Mouse (Mus musculus) hindbrain, embryonic 15.5 days (tissue): Measurements from ENCODE around the gene Gm11437. TPM values are rescaled to one million over a fixed set of nuclear protein-coding genes. Genes with fewer than 3 reads are reported as not detected.

Experiments
- ATAC-seq: fragments of 200-750 bp; cut with Nextera tagmentation; 2 replicates; pipeline ENCODE4 v1.8.0; 2017; ENCODE audit warnings: low read depth, moderate number of reproducible peaks, moderate TSS enrichment; ENCODE audit not compliant: low FRiP score
- H3K27ac ChIP-seq: fragments of 300-500 bp; sonication (generic); replicated peaks from 2 replicates; pipeline ENCODE4 v1.5.1; 2015; ENCODE audit warnings: mild to moderate bottlenecking, inconsistent platforms
- H3K27me3 ChIP-seq: fragments of 300-500 bp; sonication (generic); 2 replicates; pipeline ENCODE4 v1.6.1; 2015; ENCODE audit warnings: control low read depth, inconsistent platforms
- H3K36me3 ChIP-seq: fragments of 300-500 bp; sonication (generic); 2 replicates; pipeline ENCODE4 v1.6.1; 2015; ENCODE audit warnings: control low read depth, inconsistent platforms
- H3K4me1 ChIP-seq: fragments of 300-500 bp; sonication (generic); replicated peaks from 2 replicates; pipeline ENCODE4 v1.6.1; 2015; ENCODE audit warnings: control low read depth, inconsistent platforms
- H3K4me2 ChIP-seq: fragments of 300-500 bp; sonication (generic); 2 replicates; pipeline ENCODE4 v1.6.1; 2015; ENCODE audit warnings: moderate library complexity, mild to moderate bottlenecking, inconsistent platforms
- H3K4me3 ChIP-seq: fragments of 300-500 bp; sonication (generic); 2 replicates; pipeline ENCODE4 v1.5.1; 2015; ENCODE audit warnings: mild to moderate bottlenecking, inconsistent platforms
- H3K9ac ChIP-seq: fragments of 300-500 bp; sonication (generic); 2 replicates; pipeline ENCODE4 v1.6.1; 2015; ENCODE audit warnings: inconsistent platforms
- H3K9me3 ChIP-seq: fragments of 300-500 bp; sonication (generic); 2 replicates; pipeline ENCODE4 v1.6.1; 2016; ENCODE audit warnings: control low read depth, inconsistent platforms
- polyA plus RNA-seq: library from polyadenylated mRNA; unstranded; fragments of >200 nt; fragmentation: Nextera tagmentation; extraction: Ambion mirVana; gene quantifications from 2 replicates; pipeline ENCODE4 v1.2.1, GENCODE M21; 2015

Gm11437 gene
- polyA plus RNA-seq, 1 experiment from 2014 or later = 0.12 TPM

DNA sequence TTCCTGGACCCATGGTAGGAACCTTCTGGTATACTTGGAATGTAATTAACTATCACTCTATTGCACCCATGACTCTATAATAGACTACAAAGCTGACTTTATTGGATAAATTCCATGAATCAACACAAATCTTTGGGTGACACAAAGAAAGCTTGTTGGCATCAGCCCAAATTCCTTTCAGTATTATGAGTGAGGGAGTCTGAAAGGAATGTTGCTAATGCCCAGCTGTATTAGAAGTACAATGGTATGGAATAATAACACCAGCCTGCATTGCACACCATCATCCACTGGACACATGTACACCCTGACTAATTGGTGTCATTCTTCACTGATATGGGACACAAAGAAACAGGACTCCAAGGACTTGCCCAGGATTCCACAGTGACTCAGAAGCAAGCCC is 66.1 kb downstream of the Gm11437 start:
- Histone ChIP-seq H3K36me3 (peaks cover 76% of the 10 kb centered on the region), H3K27me3 (no peaks in the 10 kb centered on the region)
- ATAC-seq = no peak

More for the DNA sequence above, 66.1 kb downstream of the Gm11437 start:
- Histone ChIP-seq H3K4me1 (no peaks in the 10 kb centered on the region), H3K4me2 (no peak overlapping the region), H3K27ac (no peak overlapping the region), H3K4me3 (no peak overlapping the region), H3K9ac (no peak overlapping the region), H3K9me3 (no peaks in the 10 kb centered on the region)

Other genes with a start within 250 kb of the Gm11437 start
- gene Ddx52, start 225.4 kb downstream of the Gm11437 start, polyA plus RNA-seq = 20.9 and 21.3 TPM in 2 replicates
- gene Synrg, start 203.0 kb downstream of the Gm11437 start, polyA plus RNA-seq = 23.0 and 24.4 TPM in 2 replicates
- gene Dusp14, start 98.2 kb downstream of the Gm11437 start, polyA plus RNA-seq = 10.1 and 12.0 TPM in 2 replicates
- 27.0 and 29.3 TPM in 2 replicates for gene Tada2a, start 37.9 kb downstream of the Gm11437 start, polyA plus RNA-seq
- gene Acaca, start 37.8 kb downstream of the Gm11437 start, polyA plus RNA-seq = 25.2 and 29.4 TPM in 2 replicates